Mouse (Mus musculus): ENCODE results near the gene L3mbtl3. TPM values are rescaled to one million over a fixed set of nuclear protein-coding genes. Genes with fewer than 3 reads are reported as not detected.

L3mbtl3 gene
- polyA plus RNA-seq, 1 experiment from 2014 or later = 24.9 TPM

- 76% methylated on average over 3 of the region's 3 CpGs for WGBS
Observed at GRCm38 (mm10) chr10:26328843-26329242, 46.9 kb downstream of the L3mbtl3 start.

GRCm38 (mm10) chr10:26327691-26328542, 47.9 kb downstream of the L3mbtl3 start:
- ATAC-seq (replicated peaks; ENCODE audit: insufficient number of reproducible peaks, low FRiP score, low TSS enrichment, low read depth) = peak; percentile 75; the same call in 1 of the 2 replicates
- DNase-seq (ENCODE audit: low spot score) = peak; percentile 23
- no peak overlapping the region for H3K9ac ChIP-seq (replicated peaks; ENCODE audit: low read length)
- H3K4me1 ChIP-seq (ENCODE audit: control insufficient read depth, insufficient read depth, low read length) = no peaks in the 10 kb centered on the region
- 53% methylated on average over 17 of the region's 17 CpGs for WGBS
- no peaks in the 10 kb centered on the region for H3K9me3 ChIP-seq (replicated peaks; ENCODE audit: control insufficient read depth, low read length)
- no peaks in the 10 kb centered on the region for H3K36me3 ChIP-seq (replicated peaks; ENCODE audit: control insufficient read depth, insufficient read depth, low read depth, low read length)
- no peak overlapping the region for H3K27ac ChIP-seq (replicated peaks; ENCODE audit: low read depth, low read length)
- no peaks in the 10 kb centered on the region for H3K27me3 ChIP-seq (ENCODE audit: control insufficient read depth, insufficient read depth, low read length)
- H3K4me2 ChIP-seq (ENCODE audit: low read depth, low read length) = no peak overlapping the region
- H3K4me3 ChIP-seq (ENCODE audit: low read depth, low read length) = no peak overlapping the region

More at GRCm38 (mm10) chr10:26328843-26329242, 46.9 kb downstream of the L3mbtl3 start:
- no peaks in the 10 kb centered on the region for H3K36me3 ChIP-seq (replicated peaks; ENCODE audit: control insufficient read depth, insufficient read depth, low read depth, low read length)
- DNase-seq (ENCODE audit: low spot score) = no peak
- no peak overlapping the region for H3K27ac ChIP-seq (replicated peaks; ENCODE audit: low read depth, low read length)
- no peak overlapping the region for H3K9ac ChIP-seq (replicated peaks; ENCODE audit: low read length)
- no peaks in the 10 kb centered on the region for H3K4me1 ChIP-seq (ENCODE audit: control insufficient read depth, insufficient read depth, low read length)
- H3K4me2 ChIP-seq (ENCODE audit: low read depth, low read length) = no peak overlapping the region
- no peak overlapping the region for H3K4me3 ChIP-seq (ENCODE audit: low read depth, low read length)
- H3K9me3 ChIP-seq (replicated peaks; ENCODE audit: control insufficient read depth, low read length) = no peaks in the 10 kb centered on the region
- ATAC-seq (replicated peaks; ENCODE audit: insufficient number of reproducible peaks, low FRiP score, low TSS enrichment, low read depth) = no peak
- H3K27me3 ChIP-seq (ENCODE audit: control insufficient read depth, insufficient read depth, low read length) = no peaks in the 10 kb centered on the region

- Histone ChIP-seq H3K9ac (replicated peaks; ENCODE audit: low read length) (no peak overlapping the region), H3K27ac (replicated peaks; ENCODE audit: low read depth, low read length) (no peak overlapping the region), H3K4me3 (ENCODE audit: low read depth, low read length) (no peak overlapping the region), H3K27me3 (ENCODE audit: control insufficient read depth, insufficient read depth, low read length) (no peaks in the 10 kb centered on the region), H3K36me3 (replicated peaks; ENCODE audit: control insufficient read depth, insufficient read depth, low read depth, low read length) (no peaks in the 10 kb centered on the region), H3K4me1 (ENCODE audit: control insufficient read depth, insufficient read depth, low read length) (no peaks in the 10 kb centered on the region), H3K4me2 (ENCODE audit: low read depth, low read length) (no peak overlapping the region), H3K9me3 (replicated peaks; ENCODE audit: control insufficient read depth, low read length) (no peaks in the 10 kb centered on the region)
- ATAC-seq (replicated peaks; ENCODE audit: insufficient number of reproducible peaks, low FRiP score, low TSS enrichment, low read depth) (0 out of 2 replicates have a peak, but pooled peaks have one; percentile 32), DNase-seq (ENCODE audit: low spot score) (no peak)
- WGBS = 78% methylated on average over 5 of the region's 5 CpGs
Observed at GRCm38 (mm10) chr10:26327291-26327690, 48.5 kb downstream of the L3mbtl3 start.

- Histone ChIP-seq H3K27me3 (ENCODE audit: control insufficient read depth, insufficient read depth, low read length) (no peaks in the 10 kb centered on the region), H3K4me1 (ENCODE audit: control insufficient read depth, insufficient read depth, low read length) (no peaks in the 10 kb centered on the region), H3K4me2 (ENCODE audit: low read depth, low read length) (no peak overlapping the region), H3K9ac (replicated peaks; ENCODE audit: low read length) (no peak overlapping the region), H3K36me3 (replicated peaks; ENCODE audit: control insufficient read depth, insufficient read depth, low read depth, low read length) (no peaks in the 10 kb centered on the region), H3K9me3 (replicated peaks; ENCODE audit: control insufficient read depth, low read length) (no peaks in the 10 kb centered on the region), H3K27ac (replicated peaks; ENCODE audit: low read depth, low read length) (no peak overlapping the region), H3K4me3 (ENCODE audit: low read depth, low read length) (no peak overlapping the region)
- DNase-seq (ENCODE audit: low spot score) (no peak), ATAC-seq (replicated peaks; ENCODE audit: insufficient number of reproducible peaks, low FRiP score, low TSS enrichment, low read depth) (no peak)
- 92% methylated on average over 2 of the region's 2 CpGs for WGBS
Observed at GRCm38 (mm10) chr10:26325320-26325719, 50.5 kb downstream of the L3mbtl3 start.

- Histone ChIP-seq H3K9me3 (replicated peaks; ENCODE audit: control insufficient read depth, low read length) (no peaks in the 10 kb centered on the region), H3K4me3 (ENCODE audit: low read depth, low read length) (no peak overlapping the region), H3K36me3 (replicated peaks; ENCODE audit: control insufficient read depth, insufficient read depth, low read depth, low read length) (no peaks in the 10 kb centered on the region), H3K27ac (replicated peaks; ENCODE audit: low read depth, low read length) (no peak overlapping the region), H3K9ac (replicated peaks; ENCODE audit: low read length) (no peak overlapping the region), H3K4me1 (ENCODE audit: control insufficient read depth, insufficient read depth, low read length) (no peaks in the 10 kb centered on the region), H3K4me2 (ENCODE audit: low read depth, low read length) (no peak overlapping the region), H3K27me3 (ENCODE audit: control insufficient read depth, insufficient read depth, low read length) (no peaks in the 10 kb centered on the region)
- 74% methylated on average over 7 of the region's 7 CpGs for WGBS
- no peak for ATAC-seq (replicated peaks; ENCODE audit: insufficient number of reproducible peaks, low FRiP score, low TSS enrichment, low read depth)
- no peak for DNase-seq (ENCODE audit: low spot score)
Observed at GRCm38 (mm10) chr10:26322344-26323051, 53.3 kb downstream of the L3mbtl3 start.

GRCm38 (mm10) chr10:26320679-26321078, 55.1 kb downstream of the L3mbtl3 start:
- WGBS = 89% methylated on average over 4 of the region's 4 CpGs
- Histone ChIP-seq H3K4me2 (ENCODE audit: low read depth, low read length) (no peak overlapping the region), H3K36me3 (replicated peaks; ENCODE audit: control insufficient read depth, insufficient read depth, low read depth, low read length) (no peaks in the 10 kb centered on the region), H3K9ac (replicated peaks; ENCODE audit: low read length) (no peak overlapping the region), H3K4me1 (ENCODE audit: control insufficient read depth, insufficient read depth, low read length) (no peaks in the 10 kb centered on the region), H3K27ac (replicated peaks; ENCODE audit: low read depth, low read length) (no peak overlapping the region), H3K4me3 (ENCODE audit: low read depth, low read length) (no peak overlapping the region), H3K9me3 (replicated peaks; ENCODE audit: control insufficient read depth, low read length) (no peaks in the 10 kb centered on the region), H3K27me3 (ENCODE audit: control insufficient read depth, insufficient read depth, low read length) (no peaks in the 10 kb centered on the region)
- no peak for ATAC-seq (replicated peaks; ENCODE audit: insufficient number of reproducible peaks, low FRiP score, low TSS enrichment, low read depth)
- no peak for DNase-seq (ENCODE audit: low spot score)

GRCm38 (mm10) chr10:26314327-26314726, 61.4 kb downstream of the L3mbtl3 start:
- Histone ChIP-seq H3K9ac (replicated peaks; ENCODE audit: low read length) (no peak overlapping the region), H3K27ac (replicated peaks; ENCODE audit: low read depth, low read length) (no peak overlapping the region), H3K4me1 (ENCODE audit: control insufficient read depth, insufficient read depth, low read length) (no peaks in the 10 kb centered on the region), H3K36me3 (replicated peaks; ENCODE audit: control insufficient read depth, insufficient read depth, low read depth, low read length) (peaks cover 5% of the 10 kb centered on the region), H3K4me3 (ENCODE audit: low read depth, low read length) (no peak overlapping the region), H3K27me3 (ENCODE audit: control insufficient read depth, insufficient read depth, low read length) (no peaks in the 10 kb centered on the region), H3K4me2 (ENCODE audit: low read depth, low read length) (no peak overlapping the region), H3K9me3 (replicated peaks; ENCODE audit: control insufficient read depth, low read length) (no peaks in the 10 kb centered on the region)
- ATAC-seq (replicated peaks; ENCODE audit: insufficient number of reproducible peaks, low FRiP score, low TSS enrichment, low read depth) (peak; percentile 52), DNase-seq (ENCODE audit: low spot score) (peak; percentile 49)
- WGBS = 67% methylated on average over 15 of the region's 15 CpGs

- Histone ChIP-seq H3K36me3 (replicated peaks; ENCODE audit: control insufficient read depth, insufficient read depth, low read depth, low read length) (peaks cover 5% of the 10 kb centered on the region), H3K4me3 (ENCODE audit: low read depth, low read length) (no peak overlapping the region), H3K4me2 (ENCODE audit: low read depth, low read length) (no peak overlapping the region), H3K9ac (replicated peaks; ENCODE audit: low read length) (no peak overlapping the region), H3K9me3 (replicated peaks; ENCODE audit: control insufficient read depth, low read length) (no peaks in the 10 kb centered on the region), H3K27me3 (ENCODE audit: control insufficient read depth, insufficient read depth, low read length) (no peaks in the 10 kb centered on the region), H3K27ac (replicated peaks; ENCODE audit: low read depth, low read length) (no peak overlapping the region), H3K4me1 (ENCODE audit: control insufficient read depth, insufficient read depth, low read length) (no peaks in the 10 kb centered on the region)
- 94% methylated on average over 6 of the region's 6 CpGs for whole genome bisulfite sequencing
- DNase-seq (ENCODE audit: low spot score) = no peak
- no peak for ATAC-seq (replicated peaks; ENCODE audit: insufficient number of reproducible peaks, low FRiP score, low TSS enrichment, low read depth)
Observed at GRCm38 (mm10) chr10:26303485-26303884, 72.3 kb downstream of the L3mbtl3 start.
